Mouse (Mus musculus) Patski (cell line): Measurements from ENCODE around the gene Xlr4b. TPM values are rescaled to one million over a fixed set of nuclear protein-coding genes. Genes with fewer than 3 reads are reported as not detected.
"Not testable (repeated sequence)": the region's sequence is repeated elsewhere in the genome, so short reads cannot be mapped to it uniquely, and the experiment has no call there.

Experiments
- ATAC-seq: fragments of 100-300 bp; one replicate; pipeline ENCODE4 v1.8.0; 2021
- CTCF ChIA-PET: fragments of 350-600 bp; sonication (Branson Sonifier 250); formaldehyde crosslinking; loops from one replicate; lab custom pipeline; 2022; ENCODE audit warnings: inconsistent platforms; lab: Charles Lee
- POLR2A ChIA-PET: fragments of 350-600 bp; sonication (Branson Sonifier 250); formaldehyde crosslinking; loops from one replicate; lab custom pipeline; 2022; ENCODE audit warnings: antibody characterized with exemption, inconsistent platforms; lab: Charles Lee
- DNase-seq: peaks from one replicate; pipeline ENCODE4 v3.0.0-alpha.2; 2011; ENCODE audit warnings: low read depth, low spot score
- H3K27me3 ChIP-seq: fragments of 371-371 bp; one replicate; pipeline ENCODE4 v1.5.1; 2021
- CTCF ChIP-seq: fragments of 100-300 bp; IDR thresholded peaks from one replicate; pipeline ENCODE4 v1.5.1; 2021
- in situ Hi-C: fragments of 300-500 bp; cut with MboI; formaldehyde crosslinking; loops from 3 replicates; pipeline ENCODE4 v1.11.1; 2018; ENCODE audit warnings: low pct_unique_long_range_greater_than_20kb, mixed read lengths
- polyA plus RNA-seq: library from polyadenylated mRNA; unstranded; gene quantifications from one replicate; pipeline ENCODE4 v1.2.3, GENCODE M21; 2021

Gene Xlr4b
- not detected for polyA plus RNA-seq

GRCm38 (mm10) chrX:73213819-73214564 is at the start of gene Xlr4b:
Xlr4b (plus strand) TSS chrX:73214333.
- ATAC-seq, CTCF ChIA-PET, H3K27me3 ChIP-seq, in situ Hi-C loops, DNase-seq, POLR2A ChIA-PET: not testable (repeated sequence)

GRCm38 (mm10) chrX:73176889-73177288 is 37.2 kb upstream of the Xlr4b start, which contains the start of gene Spin2d:
Spin2d (minus strand) TSS chrX:73176989.
- H3K27me3 ChIP-seq, CTCF ChIA-PET, DNase-seq, POLR2A ChIA-PET, in situ Hi-C loops, ATAC-seq: not testable (repeated sequence)

- DNase-seq, H3K27me3 ChIP-seq, ATAC-seq, in situ Hi-C loops, POLR2A ChIA-PET, CTCF ChIA-PET: not testable (repeated sequence)
Measured at GRCm38 (mm10) chrX:73191934-73192333, 22.2 kb upstream of the Xlr4b start, which contains the start of gene Xlr3b. Xlr3b (plus strand) TSS chrX:73192207.

GRCm38 (mm10) chrX:73225365-73225764 is 11.2 kb downstream of the Xlr4b start:
- ATAC-seq: no peak
- peaks cover 30% of the 10 kb centered on the region for H3K27me3 ChIP-seq
- ChIA-PET POLR2A (no interaction called here), CTCF (no interaction called here)
- DNase-seq: no peak
- in situ Hi-C loops: loop anchor here (25.0 kb wide), 2 partner anchors 163 to 212 kb away; partner anchors contain the start of genes Pnma3 and Trex2
- no peak for TF ChIP-seq CTCF

- in situ Hi-C loops: loop anchor here (25.0 kb wide), 2 partner anchors 166 to 209 kb away; partner anchors contain the start of genes Pnma3 and Trex2
- ATAC-seq: peak; percentile 94
- CTCF ChIA-PET: no interaction called here
- POLR2A ChIA-PET: no interaction called here
- TF ChIP-seq CTCF: no peak
- peaks cover 36% of the 10 kb centered on the region for H3K27me3 ChIP-seq
- no peak for DNase-seq
Measured at GRCm38 (mm10) chrX:73227914-73228605, 13.9 kb downstream of the Xlr4b start, which contains the start of gene F8a. F8a (plus strand) TSS chrX:73228291.

- ATAC-seq (peak; percentile 61), DNase-seq (no peak)
- CTCF ChIA-PET: no interaction called here
- in situ Hi-C loops: loop anchor here (25.0 kb wide), 2 partner anchors 166 to 209 kb away; partner anchors contain the start of genes Pnma3 and Trex2
- TF ChIP-seq CTCF: no peak
- H3K27me3 ChIP-seq: peaks cover 36% of the 10 kb centered on the region
- POLR2A ChIA-PET: no interaction called here
Measured at GRCm38 (mm10) chrX:73228606-73229214, 14.6 kb downstream of the Xlr4b start.

- TF ChIP-seq CTCF: no peak
- peaks cover 36% of the 10 kb centered on the region for H3K27me3 ChIP-seq
- in situ Hi-C loops: loop anchor here (25.0 kb wide), 2 partner anchors 167 to 208 kb away; partner anchors contain the start of genes Pnma3 and Trex2
- ChIA-PET POLR2A (no interaction called here), CTCF (no interaction called here)
- DNase-seq (no peak), ATAC-seq (no peak)
Measured at GRCm38 (mm10) chrX:73229288-73229687, 15.2 kb downstream of the Xlr4b start.

GRCm38 (mm10) chrX:73242821-73243325 is 28.7 kb downstream of the Xlr4b start, which contains the start of gene Xlr4c:
Xlr4c (minus strand) TSS chrX:73243130.
- DNase-seq, H3K27me3 ChIP-seq, POLR2A ChIA-PET, CTCF ChIA-PET, ATAC-seq: not testable (repeated sequence)
- in situ Hi-C loops: loop anchor here (25.0 kb wide), 2 partner anchors 181 to 194 kb away; partner anchors contain the start of genes Pnma3 and Trex2

- in situ Hi-C loops, POLR2A ChIA-PET, CTCF ChIA-PET, H3K27me3 ChIP-seq, ATAC-seq, DNase-seq: not testable (repeated sequence)
Measured at GRCm38 (mm10) chrX:73262428-73262827, 48.3 kb downstream of the Xlr4b start.

GRCm38 (mm10) chrX:73265270-73265669 is 51.1 kb downstream of the Xlr4b start, which contains the start of gene Xlr3c:
Xlr3c (minus strand) TSS chrX:73265390.
- CTCF ChIA-PET, POLR2A ChIA-PET, H3K27me3 ChIP-seq, in situ Hi-C loops, DNase-seq, ATAC-seq: not testable (repeated sequence)

Other genes starting within 250 kb of the Xlr4b start
- gene Zfp185, start 227.0 kb upstream of the Xlr4b start, polyA plus RNA-seq: 15.8 TPM
- gene Pnma5, start 177.2 kb upstream of the Xlr4b start, polyA plus RNA-seq: not detected
- not detected for gene Pnma3, start 149.5 kb upstream of the Xlr4b start, polyA plus RNA-seq
- gene Xlr4a, start 131.9 kb upstream of the Xlr4b start, polyA plus RNA-seq: not detected
- not detected for gene Xlr3a, start 117.2 kb upstream of the Xlr4b start, polyA plus RNA-seq
- gene Gm14685, start 97.3 kb upstream of the Xlr4b start, polyA plus RNA-seq: not detected
- not detected for gene Xlr5b, start 65.5 kb upstream of the Xlr4b start, polyA plus RNA-seq
- gene DXBay18, start 64.9 kb upstream of the Xlr4b start, polyA plus RNA-seq: not detected
- not detected for gene Spin2d, start 37.3 kb upstream of the Xlr4b start, polyA plus RNA-seq
- not detected for gene Xlr3b, start 22.1 kb upstream of the Xlr4b start, polyA plus RNA-seq
- gene F8a, start 14.0 kb downstream of the Xlr4b start, polyA plus RNA-seq: 4.5 TPM
- gene Xlr4c, start 28.8 kb downstream of the Xlr4b start, polyA plus RNA-seq: not detected
- not detected for gene Xlr3c, start 51.1 kb downstream of the Xlr4b start, polyA plus RNA-seq
- not detected for gene Xlr5a, start 78.6 kb downstream of the Xlr4b start, polyA plus RNA-seq
- gene Xlr5c, start 78.6 kb downstream of the Xlr4b start, polyA plus RNA-seq: not detected
- not detected for gene Gm45015, start 122.5 kb downstream of the Xlr4b start, polyA plus RNA-seq
- 12.3 TPM for gene Zfp275, start 128.3 kb downstream of the Xlr4b start, polyA plus RNA-seq
- not detected for gene Gm18336, start 184.4 kb downstream of the Xlr4b start, polyA plus RNA-seq
- gene Zfp92, start 196.8 kb downstream of the Xlr4b start, polyA plus RNA-seq: 0.01 TPM
- gene Trex2, start 221.0 kb downstream of the Xlr4b start, polyA plus RNA-seq: not detected
- gene Haus7, start 244.7 kb downstream of the Xlr4b start, polyA plus RNA-seq: 23.4 TPM